Mouse (Mus musculus) intestine, postnatal 0 days (tissue): ENCODE measurements around the gene Abcb10. TPM values are rescaled to one million over a fixed set of nuclear protein-coding genes. Genes with fewer than 3 reads are reported as not detected.
A peak's percentile ranks its signal among the peaks of the same experiment; 100 is the strongest.

Experiments
- ATAC-seq: fragments of 200-750 bp; cut with Nextera tagmentation; 2 replicates; pipeline ENCODE4 v1.8.0; 2017; ENCODE audit warnings: mild to moderate bottlenecking, moderate TSS enrichment, moderate library complexity
- H3K27ac ChIP-seq: fragments of 300-500 bp; sonication (generic); 2 replicates; pipeline ENCODE4 v1.5.1; 2014; ENCODE audit warnings: mild to moderate bottlenecking, low read depth, low read length, moderate library complexity
- H3K27me3 ChIP-seq: fragments of 300-500 bp; sonication (generic); replicated peaks from 2 replicates; pipeline ENCODE4 v1.6.1; 2014; ENCODE audit warnings: low read length, mixed read lengths; ENCODE audit not compliant: control insufficient read depth, insufficient read depth
- H3K36me3 ChIP-seq: fragments of 300-500 bp; sonication (generic); 2 replicates; pipeline ENCODE4 v1.6.1; 2014; ENCODE audit warnings: mild to moderate bottlenecking, moderate library complexity; ENCODE audit not compliant: control insufficient read depth, insufficient read depth
- H3K4me1 ChIP-seq: fragments of 300-500 bp; sonication (generic); replicated peaks from 2 replicates; pipeline ENCODE4 v1.6.1; 2014; ENCODE audit warnings: antibody characterized with exemption, low read length, mixed read lengths; ENCODE audit not compliant: control insufficient read depth, insufficient read depth
- H3K4me2 ChIP-seq: fragments of 300-500 bp; sonication (generic); replicated peaks from 2 replicates; pipeline ENCODE4 v1.6.1; 2014; ENCODE audit warnings: low read depth, mild to moderate bottlenecking, moderate library complexity
- H3K4me3 ChIP-seq: fragments of 300-500 bp; sonication (generic); 2 replicates; pipeline ENCODE4 v1.5.1; 2014; ENCODE audit warnings: low read depth, low read length
- H3K9ac ChIP-seq: fragments of 300-500 bp; sonication (generic); 2 replicates; pipeline ENCODE4 v1.6.1; 2014; ENCODE audit warnings: mild to moderate bottlenecking, low read depth, low read length
- H3K9me3 ChIP-seq: fragments of 300-500 bp; sonication (generic); 2 replicates; pipeline ENCODE4 v1.6.1; 2016; ENCODE audit warnings: mixed run types; ENCODE audit not compliant: control insufficient read depth
- CTCF ChIP-seq: sonication (generic); IDR thresholded peaks from 2 replicates; pipeline ENCODE4 v1.5.1; 2016; ENCODE audit warnings: low read depth, mild to moderate bottlenecking, control low read depth, antibody characterized with exemption, moderate library complexity
- WGBS: fragments of 180-500 bp; shearing (Covaris S2); extraction: QIAGEN DNeasy Blood & Tissue Kit; methylation state at CpG from one replicate; pipeline ENCODE4 v1.1.7; 2014; 5-methylcytosine and 5-hydroxymethylcytosine counted together
- polyA plus RNA-seq: library from polyadenylated mRNA; unstranded; fragments of >200 nt; fragmentation: Nextera tagmentation; extraction: Ambion mirVana; gene quantifications from 2 replicates; pipeline ENCODE4 v1.2.1, GENCODE M21; 2015

Gene Abcb10
- polyA plus RNA-seq, 1 experiment from 2014 or later: 10.7 TPM

- H3K27ac ChIP-seq: peak within 1 kb of the TSS; percentile 90
- peak within 1 kb of the TSS; percentile 97 for H3K4me2 ChIP-seq
- under 1% methylated on average over 73 of the region's 77 CpGs for WGBS
- no peaks in the 10 kb centered on the region for H3K27me3 ChIP-seq
- H3K36me3 ChIP-seq: peaks cover 14% of the 10 kb centered on the region
- peak; percentile 89 for ATAC-seq
- H3K9ac ChIP-seq: peak within 1 kb of the TSS; percentile 81
- peaks cover 6% of the 10 kb centered on the region for H3K4me1 ChIP-seq
- H3K4me3 ChIP-seq: peak within 1 kb of the TSS; percentile 100
- TF ChIP-seq CTCF: no peak; the same call in 1 of the 2 replicates
- H3K9me3 ChIP-seq: no peaks in the 10 kb centered on the region
These were observed 33.8 kb downstream of the Abcb10 start, which contains the start of gene Nup133 for GRCm38 (mm10) chr8:123948942-123949685. Gene Nup133 (minus strand): TSS chr8:123949265.

GRCm38 (mm10) chr8:123929026-123929425 is 53.9 kb downstream of the Abcb10 start:
- Histone ChIP-seq H3K27me3 (no peaks in the 10 kb centered on the region), H3K4me3 (no peak overlapping the region), H3K9me3 (no peaks in the 10 kb centered on the region), H3K36me3 (peaks cover 57% of the 10 kb centered on the region), H3K4me2 (no peak overlapping the region), H3K27ac (0 out of 2 replicates have a peak overlapping the region, but pooled peaks have one; percentile 9), H3K9ac (no peak overlapping the region), H3K4me1 (no peaks in the 10 kb centered on the region)
- TF ChIP-seq CTCF: no peak
- 70% methylated on average over 7 of the region's 7 CpGs for WGBS
- ATAC-seq: peak; percentile 55; the same call in 1 of the 2 replicates

- H3K27me3 ChIP-seq: no peaks in the 10 kb centered on the region
- H3K4me2 ChIP-seq: no peak overlapping the region
- no peak overlapping the region for H3K4me3 ChIP-seq
- no peak overlapping the region for H3K27ac ChIP-seq
- WGBS: 90% methylated on average over 3 of the region's 3 CpGs
- no peak for TF ChIP-seq CTCF
- no peak overlapping the region for H3K9ac ChIP-seq
- peaks cover 72% of the 10 kb centered on the region for H3K36me3 ChIP-seq
- no peaks in the 10 kb centered on the region for H3K9me3 ChIP-seq
- no peaks in the 10 kb centered on the region for H3K4me1 ChIP-seq
- no peak for ATAC-seq
These were observed 57.3 kb downstream of the Abcb10 start for GRCm38 (mm10) chr8:123925671-123926070.

GRCm38 (mm10) chr8:123924719-123925118 is 58.2 kb downstream of the Abcb10 start:
- Histone ChIP-seq H3K9ac (no peak overlapping the region), H3K27ac (no peak overlapping the region), H3K4me1 (no peaks in the 10 kb centered on the region), H3K4me2 (no peak overlapping the region), H3K36me3 (peaks cover 71% of the 10 kb centered on the region), H3K9me3 (no peaks in the 10 kb centered on the region), H3K27me3 (no peaks in the 10 kb centered on the region), H3K4me3 (no peak overlapping the region)
- WGBS: 11% methylated on average over 2 of the region's 2 CpGs
- peak; percentile 68 for ATAC-seq
- peak; percentile 97 for TF ChIP-seq CTCF

GRCm38 (mm10) chr8:123914635-123915034 is 68.3 kb downstream of the Abcb10 start:
- H3K4me1 ChIP-seq: no peaks in the 10 kb centered on the region
- no peak for TF ChIP-seq CTCF
- H3K36me3 ChIP-seq: peaks cover 79% of the 10 kb centered on the region
- no peak overlapping the region for H3K27ac ChIP-seq
- no peak overlapping the region for H3K9ac ChIP-seq
- H3K27me3 ChIP-seq: no peaks in the 10 kb centered on the region
- no peaks in the 10 kb centered on the region for H3K9me3 ChIP-seq
- H3K4me3 ChIP-seq: no peak overlapping the region
- ATAC-seq: no peak
- H3K4me2 ChIP-seq: no peak overlapping the region
- 99% methylated on average over 3 of the region's 3 CpGs for WGBS

- no peak for TF ChIP-seq CTCF
- no peaks in the 10 kb centered on the region for H3K4me1 ChIP-seq
- no peak for ATAC-seq
- WGBS: 92% methylated on average over 4 of the region's 4 CpGs
- no peak overlapping the region for H3K4me2 ChIP-seq
- H3K4me3 ChIP-seq: no peak overlapping the region
- no peak overlapping the region for H3K27ac ChIP-seq
- H3K27me3 ChIP-seq: no peaks in the 10 kb centered on the region
- H3K36me3 ChIP-seq: peaks cover 73% of the 10 kb centered on the region
- H3K9ac ChIP-seq: no peak overlapping the region
- H3K9me3 ChIP-seq: no peaks in the 10 kb centered on the region
These were observed 70.7 kb downstream of the Abcb10 start for GRCm38 (mm10) chr8:123912265-123912664.
